Mouse (Mus musculus) cerebellum, postnatal 14 days (tissue): ENCODE results near the gene Hoxc8.

ENCODE experiments used
- DNase-seq, 2 experiments: peaks; one replicate each; pipeline ENCODE4 v3.0.0; 2021; ENCODE audit warnings: mixed read lengths in 2 of 2

Hoxc8 gene

DNA sequence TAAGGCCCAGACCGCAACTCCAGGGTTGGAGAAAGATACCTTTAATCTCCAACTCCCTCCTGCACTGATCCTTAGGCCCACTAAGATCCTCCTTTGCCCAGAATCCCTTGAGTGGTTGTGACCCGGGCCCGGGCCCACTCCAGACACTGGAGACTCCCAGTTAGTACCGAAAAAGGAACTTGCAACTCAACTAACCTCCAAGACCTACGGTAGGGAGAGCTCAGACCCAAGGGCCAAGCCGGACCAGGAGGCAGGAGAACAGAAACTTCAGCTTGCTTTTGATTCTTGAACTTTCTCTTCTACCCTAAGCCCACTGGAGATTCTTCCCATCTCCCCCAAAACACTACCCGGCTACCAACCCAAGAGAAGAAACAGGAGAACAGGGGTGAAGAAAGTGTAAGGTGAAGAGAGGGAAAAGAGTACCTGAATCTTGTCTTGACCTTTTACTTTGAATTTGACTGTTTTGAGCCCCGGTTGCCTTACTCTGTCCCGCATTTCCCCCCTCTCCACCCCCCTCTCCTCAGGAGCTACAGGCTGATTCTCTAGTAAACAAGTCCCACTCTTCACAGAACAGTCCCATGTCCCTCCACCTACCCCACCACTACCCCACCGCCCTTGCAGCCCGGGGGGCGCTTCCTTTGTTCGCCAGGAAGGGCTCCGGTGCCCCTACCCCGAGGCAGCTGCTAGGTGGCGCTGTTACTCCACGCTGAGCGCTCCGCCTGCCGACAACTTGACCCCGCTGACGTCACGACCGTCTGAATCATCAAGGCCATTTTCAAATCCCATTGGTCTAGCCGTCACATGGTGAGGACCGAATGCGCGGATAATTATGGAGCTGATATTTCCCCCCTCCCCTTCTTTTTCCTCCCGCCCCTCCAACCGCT, 24.3 kb upstream of the Hoxc8 start:
- peak; percentile 44 to 73 for DNase-seq

DNA sequence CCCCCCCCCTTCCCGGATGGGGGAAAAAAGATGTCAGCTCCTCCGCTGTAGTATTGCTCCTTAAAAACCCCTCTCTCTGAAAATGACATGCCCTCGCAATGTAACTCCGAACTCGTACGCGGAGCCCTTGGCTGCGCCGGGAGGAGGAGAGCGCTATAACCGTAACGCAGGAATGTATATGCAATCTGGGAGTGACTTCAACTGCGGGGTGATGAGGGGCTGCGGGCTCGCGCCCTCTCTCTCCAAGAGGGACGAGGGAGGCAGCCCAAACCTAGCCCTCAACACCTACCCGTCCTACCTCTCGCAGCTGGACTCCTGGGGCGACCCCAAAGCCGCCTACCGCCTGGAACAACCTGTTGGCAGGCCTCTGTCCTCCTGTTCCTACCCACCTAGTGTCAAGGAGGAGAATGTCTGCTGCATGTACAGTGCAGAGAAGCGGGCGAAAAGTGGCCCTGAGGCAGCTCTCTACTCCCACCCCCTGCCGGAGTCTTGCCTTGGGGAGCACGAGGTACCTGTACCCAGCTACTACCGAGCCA, 23.6 kb upstream of the Hoxc8 start, which contains the start of gene Hoxc10:
Hoxc10 (plus strand) TSS at position 21 of the 536 bp plus-strand sequence.
- no peak for DNase-seq

DNA sequence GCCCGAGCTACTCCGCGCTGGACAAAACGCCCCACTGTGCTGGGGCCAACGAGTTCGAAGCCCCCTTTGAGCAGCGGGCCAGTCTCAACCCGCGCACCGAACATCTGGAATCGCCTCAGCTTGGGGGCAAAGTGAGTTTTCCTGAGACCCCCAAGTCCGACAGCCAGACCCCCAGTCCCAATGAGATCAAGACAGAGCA, 23.2 kb upstream of the Hoxc8 start, which contains the start of gene Hoxc5:
Hoxc5 (plus strand) TSS at position 132 of the 199 bp plus-strand sequence.
- DNase-seq, result no peak

DNA sequence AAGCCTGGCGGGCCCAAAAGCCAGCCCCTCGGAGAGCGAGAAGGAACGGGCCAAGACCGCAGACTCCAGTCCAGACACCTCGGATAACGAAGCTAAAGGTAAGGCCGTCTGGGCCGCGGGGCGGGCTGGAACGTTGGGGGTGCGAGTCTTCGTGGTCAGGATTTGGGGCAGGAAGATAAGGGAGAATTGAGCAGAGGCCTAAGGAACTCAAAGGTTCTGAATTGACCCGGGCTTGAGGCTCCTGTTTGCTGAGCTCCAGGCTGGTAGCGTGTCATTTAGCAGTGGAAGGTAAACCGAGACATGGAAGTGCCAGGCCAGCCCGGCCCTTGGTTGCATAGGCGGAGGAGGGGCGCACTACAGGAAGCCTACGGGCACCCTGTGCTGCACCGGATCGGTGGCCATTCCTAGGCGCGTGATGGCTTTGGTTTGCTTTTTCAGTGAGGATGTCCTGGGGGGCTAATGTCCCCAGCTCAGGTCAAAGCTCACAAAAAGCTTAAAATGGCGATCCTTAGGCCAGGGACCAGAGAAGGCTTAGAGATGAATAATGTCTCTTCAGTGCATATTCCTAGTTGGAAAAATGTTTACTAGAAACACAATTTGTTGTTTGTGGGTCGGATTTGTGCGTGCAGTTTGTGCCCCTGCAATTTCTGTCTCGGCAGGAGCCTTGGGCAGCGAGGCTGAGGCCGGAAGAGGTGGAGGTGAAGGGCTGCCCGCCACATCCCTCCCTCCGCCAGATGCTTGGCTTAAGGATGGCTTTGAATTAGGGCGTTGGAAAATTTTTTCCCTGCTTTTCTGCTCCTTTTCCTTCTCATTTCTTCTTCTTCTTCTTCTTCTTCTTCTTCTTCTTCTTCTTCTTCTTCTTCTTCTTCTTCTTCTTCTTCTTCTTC, 22.7 kb upstream of the Hoxc8 start:
- no peak for DNase-seq

DNA sequence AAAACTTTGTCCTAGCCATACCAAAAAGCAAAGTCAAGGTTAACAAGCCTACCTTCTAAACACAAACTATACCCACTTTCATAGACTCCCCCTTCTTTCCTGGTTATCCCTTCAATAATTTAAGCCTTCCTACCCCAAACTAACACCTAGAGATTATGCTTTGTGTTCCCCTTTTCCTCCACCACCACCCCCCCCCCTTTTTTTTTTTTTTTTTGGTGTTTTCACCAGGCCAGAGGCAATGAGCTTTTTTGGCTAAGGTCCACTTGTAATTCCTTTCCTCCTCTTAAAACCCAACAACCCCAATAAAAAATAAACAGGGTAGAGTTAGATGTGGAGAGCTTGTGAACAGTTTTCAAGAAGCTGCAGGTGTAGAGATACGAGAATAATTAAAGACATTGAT, 21.1 kb upstream of the Hoxc8 start:
- DNase-seq, result no peak

DNA sequence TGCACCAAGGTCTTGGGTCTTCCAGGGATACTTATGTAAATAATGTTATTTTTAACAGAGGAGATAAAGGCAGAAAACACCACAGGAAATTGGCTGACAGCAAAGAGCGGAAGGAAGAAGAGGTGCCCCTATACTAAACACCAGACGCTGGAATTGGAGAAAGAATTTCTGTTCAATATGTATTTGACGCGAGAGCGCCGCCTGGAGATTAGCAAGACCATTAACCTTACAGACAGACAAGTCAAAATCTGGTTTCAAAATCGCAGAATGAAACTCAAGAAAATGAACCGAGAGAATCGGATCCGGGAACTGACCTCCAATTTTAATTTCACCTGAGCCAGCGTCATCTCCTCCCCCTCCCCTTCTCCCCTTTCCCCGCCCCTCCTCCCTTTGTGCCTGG, 19.7 kb upstream of the Hoxc8 start:
- DNase-seq, result peak in 1 of 2 experiments; percentile 44

DNA sequence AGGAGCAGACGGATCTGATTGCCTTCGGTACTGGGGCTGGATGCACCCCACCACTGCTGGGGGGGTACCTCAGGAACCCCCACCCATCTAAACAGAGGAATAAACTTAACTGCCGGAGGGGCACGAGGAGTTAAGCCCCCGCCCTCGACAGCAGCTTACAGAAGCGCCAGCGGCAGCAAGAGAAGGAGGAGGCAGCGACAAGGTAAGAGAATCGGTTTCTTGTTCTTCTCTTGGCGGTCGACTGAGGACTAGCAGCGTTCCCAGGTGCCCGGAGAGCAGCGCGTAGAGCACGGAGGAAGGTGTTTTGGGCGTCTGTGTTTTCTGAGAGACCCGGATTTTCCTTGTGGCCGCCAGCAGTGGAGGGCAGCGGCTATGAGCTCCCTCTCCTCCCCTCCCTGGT, 18.2 kb upstream of the Hoxc8 start:
- no peak for DNase-seq

DNA sequence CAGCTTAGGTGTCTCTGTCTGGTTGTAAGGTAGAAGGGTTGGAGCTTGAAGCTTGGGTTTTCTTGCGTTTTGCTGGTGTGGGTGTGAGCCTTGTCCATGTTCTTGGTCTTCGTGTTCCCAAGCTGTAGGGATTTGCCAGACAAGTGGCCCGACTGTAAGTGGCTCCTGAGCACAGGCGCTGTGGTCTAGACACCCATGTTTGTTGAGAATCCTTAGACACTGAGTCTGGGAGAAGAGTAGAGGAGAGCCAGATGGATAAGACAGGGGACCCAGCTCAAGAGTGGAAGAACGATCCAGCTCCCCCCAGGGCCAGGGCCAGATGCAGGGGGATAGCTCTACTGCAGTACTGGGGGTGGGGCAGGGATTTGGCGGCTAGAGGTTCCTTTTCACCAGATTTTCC, 17.7 kb upstream of the Hoxc8 start:
- DNase-seq, result no peak

DNA sequence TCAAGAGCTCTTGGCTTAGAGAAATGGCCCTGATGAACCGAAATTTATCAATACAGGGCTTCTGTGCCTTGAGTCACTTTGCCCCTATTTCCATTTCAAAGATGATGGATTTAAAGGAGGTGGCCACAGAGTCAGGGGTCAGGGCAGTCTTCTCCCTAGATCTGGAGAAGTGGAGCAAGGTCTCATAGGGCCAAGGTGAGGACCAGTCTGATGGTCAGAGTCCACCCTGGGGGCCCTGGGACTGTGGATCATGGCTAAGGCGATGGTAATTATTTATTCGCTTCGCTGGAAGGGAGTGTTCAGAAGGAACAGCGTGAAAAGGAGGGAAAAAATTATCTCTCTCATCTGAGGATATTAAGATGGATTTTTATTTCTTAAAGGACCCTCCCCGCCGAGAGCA, 15.4 kb upstream of the Hoxc8 start:
- DNase-seq, result no peak

DNA sequence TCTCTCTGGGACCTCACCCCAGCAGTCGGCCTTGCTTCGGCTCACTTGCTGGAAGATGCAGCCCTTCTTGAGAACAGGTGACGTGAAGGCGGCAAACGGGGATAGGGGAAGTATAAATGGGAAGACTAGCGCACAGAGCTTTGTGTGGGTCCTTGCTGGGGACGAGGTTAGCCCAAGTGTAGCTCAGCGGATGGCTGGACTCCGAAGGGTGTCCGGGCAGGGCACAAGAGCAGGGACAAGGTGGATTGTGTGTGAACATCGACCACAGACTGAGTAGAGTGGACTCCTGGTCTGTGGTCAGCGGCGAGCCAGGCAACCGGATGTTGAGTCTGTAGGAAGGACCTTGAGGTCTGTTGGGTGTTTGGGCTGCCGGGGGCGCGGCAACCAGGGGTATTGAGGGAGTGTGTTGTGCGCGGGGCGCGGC, 14.7 kb upstream of the Hoxc8 start:
- DNase-seq, result no peak

DNA sequence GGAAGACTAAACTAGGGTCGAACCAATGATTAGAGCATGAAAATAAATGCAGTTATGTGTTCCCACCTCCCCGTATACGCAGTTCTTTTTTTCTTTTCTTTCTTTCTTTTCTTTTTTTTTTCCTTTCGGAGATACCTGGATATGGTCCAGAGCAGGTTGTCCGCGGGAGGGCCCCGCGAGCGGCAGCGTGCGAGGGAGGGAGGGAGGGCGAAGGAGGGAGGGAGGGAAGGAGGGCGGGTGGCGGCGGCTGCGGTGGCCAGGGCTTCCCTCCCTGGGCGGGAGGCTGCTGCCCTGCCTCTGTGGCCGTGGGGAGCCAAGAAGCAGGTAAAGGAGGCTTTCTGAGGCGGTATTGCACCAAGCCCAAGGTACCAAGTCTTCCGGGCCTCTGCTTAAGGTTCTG, 14.2 kb upstream of the Hoxc8 start, which contains the start of gene Hoxc9:
Hoxc9 (plus strand) TSS at position 269 of the 400 bp plus-strand sequence.
- no peak for DNase-seq

DNA sequence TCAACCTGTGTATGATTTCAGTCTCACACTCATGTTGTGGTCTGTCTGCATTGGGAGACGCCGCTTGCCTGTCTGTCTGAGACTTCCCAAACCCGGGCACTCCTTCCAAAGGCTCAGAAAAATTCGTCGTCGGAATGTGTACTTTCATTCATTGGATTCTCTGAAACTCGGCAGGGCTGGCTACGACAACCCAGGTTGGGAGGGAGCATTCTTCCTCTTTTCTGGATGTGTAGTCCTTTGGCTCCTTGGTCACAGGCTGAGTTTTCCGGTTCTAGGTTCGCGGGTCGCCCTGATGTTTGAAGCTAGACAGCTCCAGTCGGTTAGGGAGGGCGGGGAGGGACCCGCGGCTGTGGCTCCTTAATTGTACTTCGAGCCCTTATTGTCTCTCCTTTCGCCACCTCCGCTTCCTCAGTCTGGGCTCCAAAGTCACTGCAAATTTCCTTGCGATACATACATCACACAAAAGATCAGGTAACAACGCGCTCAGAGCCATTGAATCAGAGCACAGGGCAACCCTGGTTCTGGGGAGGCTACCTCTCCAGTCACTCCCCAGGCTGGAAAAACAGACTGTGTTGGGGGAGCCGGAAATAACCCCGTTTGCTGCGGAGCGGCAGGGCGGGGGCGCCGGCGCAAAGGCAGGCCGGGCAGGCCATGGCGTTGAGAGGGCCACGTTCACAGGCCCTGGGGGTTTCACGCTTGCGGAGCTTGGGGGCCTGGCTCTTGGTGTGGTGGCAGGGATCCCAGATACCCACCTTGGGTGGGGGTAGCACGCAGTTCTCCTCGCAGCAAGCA, 13.6 kb upstream of the Hoxc8 start:
- no peak for DNase-seq

DNA sequence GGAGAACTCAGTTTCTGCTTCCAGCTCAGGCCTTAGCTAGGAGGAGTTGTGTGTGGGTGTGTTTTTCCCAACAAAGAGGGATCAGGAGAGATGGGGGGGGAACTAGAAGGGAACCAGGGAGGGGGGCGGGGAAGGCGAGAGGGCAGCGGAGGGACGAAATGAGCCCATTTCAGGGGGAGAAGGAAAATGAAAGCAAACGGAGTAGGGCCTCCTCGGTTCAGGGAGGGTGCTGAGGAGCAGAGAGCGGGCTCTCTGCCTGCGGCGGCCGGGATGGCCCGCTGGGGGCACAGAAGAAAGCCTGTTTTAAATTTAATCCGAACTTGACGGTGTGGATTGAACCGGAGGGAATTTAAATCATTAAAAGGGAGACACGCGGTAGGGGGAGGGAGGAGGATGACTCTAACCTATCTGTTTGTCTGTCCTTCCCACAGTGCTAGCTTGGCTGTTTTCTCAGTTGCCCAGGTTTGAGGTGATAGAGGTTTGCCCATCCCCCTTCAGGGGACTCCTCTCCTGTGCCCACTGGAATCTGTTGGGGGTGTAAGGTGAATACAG, 12.9 kb upstream of the Hoxc8 start:
- DNase-seq, result no peak

DNA sequence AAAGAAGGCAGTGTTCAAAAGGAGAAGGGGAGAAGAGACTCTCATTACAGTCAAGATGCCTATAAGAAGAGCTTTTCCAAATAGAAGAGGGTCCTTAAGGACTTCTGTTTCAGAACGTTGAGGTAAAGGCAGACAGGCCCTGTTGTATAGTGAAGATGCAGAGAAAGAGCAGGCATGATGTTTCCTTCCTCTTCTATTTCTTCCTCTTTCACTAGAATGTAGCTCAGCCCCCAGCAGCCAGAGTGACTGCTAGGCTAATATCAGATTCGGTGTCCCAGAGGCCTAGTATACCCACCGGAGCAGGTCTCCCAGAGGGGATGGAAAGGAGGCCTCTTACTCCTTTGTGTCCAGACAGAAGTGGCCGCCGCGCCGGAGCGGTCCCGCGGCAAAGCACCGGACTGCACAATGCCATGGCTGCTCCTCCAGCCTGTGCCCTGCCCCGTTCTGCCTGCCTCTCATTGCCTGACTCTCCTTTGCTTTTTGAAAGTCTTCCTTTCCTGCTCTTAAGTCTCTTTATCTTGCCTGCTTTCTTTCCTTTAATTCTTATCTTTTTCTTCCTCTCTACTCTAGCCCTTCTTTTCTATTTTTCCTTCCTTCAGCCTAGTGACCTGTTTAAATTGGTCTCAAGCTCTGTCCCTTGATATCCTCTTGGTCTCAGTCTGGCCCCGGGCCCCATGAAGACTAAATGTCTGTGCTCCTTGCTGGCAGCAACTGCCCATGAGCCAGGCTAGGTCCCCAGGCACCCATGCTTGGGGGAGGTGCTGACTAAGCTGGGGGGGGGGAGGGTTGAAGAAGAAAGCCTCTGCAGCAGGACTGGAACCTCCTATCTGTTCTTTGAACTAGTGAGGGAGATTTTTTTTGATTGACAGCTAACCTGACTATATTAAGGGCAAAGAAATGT, 11.5 kb upstream of the Hoxc8 start:
- DNase-seq, result no peak

DNA sequence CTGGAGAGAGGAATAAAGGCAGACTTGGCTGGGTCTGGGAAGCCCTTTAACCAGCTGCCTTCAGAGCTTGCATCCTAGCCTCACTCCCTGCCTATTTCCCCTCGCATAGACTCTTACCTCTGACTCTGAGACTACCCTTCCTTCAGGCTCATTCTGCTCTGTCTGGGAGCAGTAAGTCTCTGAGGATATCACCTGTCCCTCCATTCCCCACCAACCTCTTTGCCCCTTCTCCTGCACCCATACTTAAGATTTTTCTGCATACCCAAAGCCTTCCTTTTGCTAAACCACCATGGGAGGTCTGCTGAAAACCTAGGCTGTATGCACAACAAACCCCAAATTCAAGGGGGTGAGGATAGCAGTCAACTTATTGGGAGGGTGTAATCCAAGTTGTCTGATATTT, 10.5 kb upstream of the Hoxc8 start:
- DNase-seq, result no peak

DNA sequence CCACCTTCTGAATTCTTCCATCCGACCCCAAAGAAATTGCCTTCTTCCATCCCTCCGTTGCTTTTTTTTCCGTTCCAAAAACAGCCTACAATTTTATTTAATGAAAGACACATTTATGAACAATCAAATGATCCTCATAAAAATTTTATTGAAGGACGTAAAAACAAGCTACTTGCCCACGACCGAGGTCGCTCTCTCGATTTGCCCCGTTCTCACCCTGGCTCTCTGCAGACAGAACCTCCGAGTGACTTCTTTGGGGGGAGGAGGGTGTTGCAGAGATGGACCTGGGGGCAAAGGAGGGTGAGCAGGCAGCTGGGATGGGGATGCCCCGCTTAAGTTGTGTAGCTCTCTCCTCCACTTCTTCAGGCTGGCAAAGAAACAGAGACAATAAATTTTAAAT, 10.1 kb upstream of the Hoxc8 start:
- no peak for DNase-seq

DNA sequence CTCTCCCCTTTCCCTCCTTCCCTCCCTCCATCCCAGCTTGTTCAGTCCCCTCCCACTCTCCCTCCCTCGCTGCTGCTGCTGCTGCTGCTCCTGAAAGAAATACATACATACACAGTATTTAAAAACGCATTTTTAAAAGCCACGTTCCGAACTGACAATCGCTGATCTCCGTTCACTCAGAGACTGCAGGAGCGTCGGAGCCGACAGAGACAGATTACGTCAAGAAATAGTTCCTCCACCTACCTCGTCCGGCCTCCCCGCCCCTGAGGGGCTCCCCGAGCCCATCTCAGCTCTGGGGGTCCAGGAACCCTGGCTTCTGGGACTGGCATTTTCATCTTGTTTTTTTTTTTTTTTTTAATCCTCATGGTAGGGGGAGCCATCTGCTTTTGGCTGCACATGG, 9.5 kb upstream of the Hoxc8 start:
- no peak for DNase-seq

DNA sequence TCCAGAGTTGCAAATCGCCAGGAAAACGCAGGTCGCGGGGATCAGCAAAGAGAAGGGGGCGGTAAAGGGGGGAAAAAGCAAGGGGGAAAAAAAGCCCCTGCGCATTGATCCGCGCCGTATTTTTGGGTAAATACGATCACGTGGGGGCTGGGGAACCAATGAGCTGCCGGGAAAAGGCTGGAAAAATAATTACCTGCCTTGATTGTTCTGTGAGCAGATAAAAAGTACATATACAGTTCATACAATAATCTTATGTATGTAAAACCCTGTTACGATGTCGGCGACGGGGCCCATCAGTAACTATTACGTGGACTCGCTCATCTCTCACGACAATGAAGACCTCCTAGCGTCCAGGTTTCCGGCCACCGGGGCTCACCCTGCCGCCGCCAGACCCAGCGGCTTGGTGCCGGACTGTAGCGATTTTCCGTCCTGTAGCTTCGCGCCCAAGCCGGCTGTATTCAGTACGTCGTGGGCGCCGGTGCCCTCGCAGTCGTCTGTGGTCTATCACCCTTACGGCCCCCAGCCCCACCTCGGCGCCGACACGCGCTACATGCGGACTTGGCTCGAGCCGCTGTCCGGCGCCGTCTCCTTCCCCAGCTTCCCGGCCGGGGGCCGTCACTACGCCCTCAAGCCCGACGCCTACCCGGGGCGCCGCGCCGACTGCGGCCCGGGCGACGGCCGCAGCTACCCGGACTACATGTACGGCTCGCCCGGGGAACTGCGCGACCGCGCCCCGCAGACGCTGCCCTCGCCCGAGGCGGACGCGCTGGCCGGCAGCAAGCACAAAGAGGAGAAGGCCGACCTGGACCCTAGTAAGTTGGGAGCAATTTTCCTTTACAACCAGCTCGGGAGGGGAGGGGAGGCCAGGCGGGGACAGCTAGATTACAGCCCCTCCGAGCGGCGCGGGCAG, 8.8 kb upstream of the Hoxc8 start:
- DNase-seq, result no peak

DNA sequence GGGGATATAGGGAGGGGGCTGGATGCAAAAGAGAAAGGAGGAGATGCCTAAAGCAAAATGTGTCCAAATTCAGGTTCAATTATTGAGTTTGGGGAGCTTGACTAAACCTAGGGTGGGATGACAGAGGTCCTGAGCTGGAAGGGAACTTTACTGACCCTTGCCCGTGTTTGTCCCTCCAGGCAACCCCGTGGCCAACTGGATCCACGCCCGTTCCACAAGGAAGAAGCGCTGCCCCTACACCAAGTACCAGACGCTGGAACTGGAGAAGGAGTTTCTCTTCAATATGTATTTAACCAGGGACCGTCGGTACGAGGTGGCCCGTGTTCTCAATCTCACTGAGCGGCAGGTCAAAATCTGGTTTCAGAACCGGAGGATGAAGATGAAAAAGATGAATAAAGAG, 6.7 kb upstream of the Hoxc8 start:
- DNase-seq, result no peak

DNA sequence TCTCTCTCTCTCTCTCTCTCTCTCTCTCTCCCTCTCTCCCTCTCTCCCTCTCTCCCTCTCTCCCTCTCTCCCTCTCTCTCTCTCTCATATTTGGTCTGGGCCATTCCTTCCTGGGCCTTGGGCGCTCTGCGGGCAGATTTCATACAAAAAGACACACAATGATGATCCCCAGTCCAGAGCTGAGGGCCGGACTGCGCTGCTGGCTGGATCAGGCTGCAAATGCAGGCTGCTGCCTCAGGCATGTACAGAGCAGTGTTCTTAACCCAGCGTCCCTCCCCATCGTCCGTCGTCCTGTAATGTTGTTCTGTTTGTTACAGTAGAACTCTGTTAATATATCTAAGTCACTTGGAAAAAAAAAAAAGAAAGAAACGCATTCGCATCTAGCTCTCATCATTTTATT, 5.9 kb upstream of the Hoxc8 start:
- no peak for DNase-seq
